Mouse (Mus musculus): ENCODE results near the gene Fbxo33. TPM values are rescaled to one million over a fixed set of nuclear protein-coding genes. Genes with fewer than 3 reads are reported as not detected.

Gene Fbxo33
- polyA plus RNA-seq, 1 experiment, result 20.2 TPM

DNA sequence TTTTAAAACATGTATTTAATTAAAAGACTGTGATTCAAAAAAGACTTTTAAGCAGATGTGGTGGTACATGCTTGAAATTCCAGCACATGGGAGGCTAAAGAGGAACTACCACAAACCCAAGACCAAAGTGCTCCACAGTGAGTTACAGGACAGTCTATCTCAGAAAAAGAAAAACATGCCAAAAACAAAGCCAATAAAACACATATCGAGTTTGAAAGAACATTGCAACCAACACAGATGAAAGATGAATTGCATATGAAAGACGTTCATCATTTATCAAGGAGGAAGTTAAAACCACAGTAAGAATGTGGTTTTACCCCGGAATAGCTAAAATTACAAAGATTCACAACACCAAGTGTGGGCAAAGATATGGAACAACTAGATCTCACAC, 12.5 kb downstream of the Fbxo33 start:
- no peaks in the 10 kb centered on the region for H3K27me3 ChIP-seq (ENCODE audit: control insufficient read depth, insufficient read depth, low read length, poor library complexity, severe bottlenecking)
- H3K4me3 ChIP-seq (ENCODE audit: low read depth, low read length), result no peak overlapping the region
- TF ChIP-seq CTCF (IDR thresholded peaks at IDR 0.05; ENCODE audit: low read depth, low read length) (no peak), POLR2A (IDR thresholded peaks at IDR 0.05; ENCODE audit: insufficient read depth, low read length) (no peak), EP300 (IDR thresholded peaks at IDR 0.05; ENCODE audit: insufficient read depth, low read depth, low read length) (no peak)
- peaks cover 12% of the 10 kb centered on the region; the same call in 1 of the 2 replicates for H3K36me3 ChIP-seq (ENCODE audit: control insufficient read depth, insufficient read depth, low read length, poor library complexity, severe bottlenecking)
- no peaks in the 10 kb centered on the region; the same call in 1 of the 2 replicates for H3K9me3 ChIP-seq (replicated peaks; ENCODE audit: control insufficient read depth, insufficient read depth, low read length, poor library complexity, severe bottlenecking)
- H3K9ac ChIP-seq (ENCODE audit: low read depth, poor library complexity, severe bottlenecking), result no peak overlapping the region
- no peaks in the 10 kb centered on the region for H3K4me1 ChIP-seq (ENCODE audit: control insufficient read depth, insufficient read depth, low read length)
- H3K27ac ChIP-seq (ENCODE audit: insufficient read depth, low read length), result no peak overlapping the region

DNA sequence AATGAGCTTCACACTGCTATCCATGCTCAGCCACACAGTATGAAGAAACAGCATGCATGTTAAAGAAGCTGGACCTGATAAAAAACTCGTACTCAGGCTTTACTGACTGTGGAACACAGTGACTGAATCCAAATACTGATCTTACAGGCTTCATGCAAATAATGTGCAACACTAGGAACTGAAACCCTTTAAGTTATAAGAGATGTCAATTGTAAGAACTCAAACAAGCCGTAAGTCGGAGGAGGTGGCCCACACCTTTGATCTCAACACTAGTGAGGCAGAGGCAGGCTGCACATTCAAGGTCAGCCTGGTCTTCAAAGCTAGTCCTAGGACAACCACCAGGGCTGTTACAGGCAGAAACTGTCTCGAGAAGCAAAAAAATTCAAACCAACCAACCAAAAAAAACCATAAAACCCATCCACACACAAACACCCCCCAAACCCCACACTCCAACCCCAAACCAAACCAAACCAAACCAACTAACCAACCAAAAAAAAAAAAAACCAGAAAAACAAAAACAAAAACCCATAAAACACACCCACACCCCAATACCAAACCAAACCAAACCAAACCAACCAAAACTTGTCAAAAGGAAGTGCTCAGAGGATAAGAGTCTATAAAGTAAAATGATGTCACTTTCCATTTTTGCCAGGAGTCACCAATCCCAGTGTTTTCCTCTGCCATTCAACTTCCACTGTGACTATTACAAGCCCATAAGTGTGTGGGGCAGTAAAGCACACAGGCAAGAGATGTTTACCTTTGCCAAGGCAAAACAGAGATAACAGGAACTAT, 13.1 kb downstream of the Fbxo33 start:
- Histone ChIP-seq H3K4me1 (ENCODE audit: control insufficient read depth, insufficient read depth, low read length) (no peaks in the 10 kb centered on the region), H3K36me3 (ENCODE audit: control insufficient read depth, insufficient read depth, low read length, poor library complexity, severe bottlenecking) (peaks cover 12% of the 10 kb centered on the region; the same call in 1 of the 2 replicates), H3K27ac (ENCODE audit: insufficient read depth, low read length) (no peak overlapping the region), H3K4me3 (ENCODE audit: low read depth, low read length) (no peak overlapping the region), H3K9me3 (replicated peaks; ENCODE audit: control insufficient read depth, insufficient read depth, low read length, poor library complexity, severe bottlenecking) (no peaks in the 10 kb centered on the region), H3K9ac (ENCODE audit: low read depth, poor library complexity, severe bottlenecking) (no peak overlapping the region), H3K27me3 (ENCODE audit: control insufficient read depth, insufficient read depth, low read length, poor library complexity, severe bottlenecking) (no peaks in the 10 kb centered on the region)
- TF ChIP-seq EP300 (IDR thresholded peaks at IDR 0.05; ENCODE audit: insufficient read depth, low read depth, low read length) (no peak), POLR2A (IDR thresholded peaks at IDR 0.05; ENCODE audit: insufficient read depth, low read length) (no peak), CTCF (IDR thresholded peaks at IDR 0.05; ENCODE audit: low read depth, low read length) (no peak)

DNA sequence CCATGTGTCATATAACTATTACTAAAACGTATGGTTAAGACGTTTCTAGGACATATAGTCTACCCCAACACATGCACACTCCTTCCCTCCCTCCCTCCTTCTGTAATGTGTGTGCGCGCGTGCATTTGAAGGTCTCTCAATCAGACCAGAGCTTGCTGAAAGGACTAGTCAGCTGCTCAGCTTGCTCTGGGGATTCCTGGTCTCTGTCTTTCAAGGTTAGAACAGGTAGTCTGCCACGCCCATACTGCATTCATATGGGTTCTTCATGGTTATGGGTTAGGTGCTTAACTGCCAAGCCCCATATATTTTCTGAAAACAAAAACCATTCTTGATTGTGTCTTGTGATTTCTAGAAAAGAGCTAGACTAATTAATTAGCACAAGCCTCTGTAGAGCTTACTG, 14.0 kb downstream of the Fbxo33 start:
- Histone ChIP-seq H3K27me3 (ENCODE audit: control insufficient read depth, insufficient read depth, low read length, poor library complexity, severe bottlenecking) (no peaks in the 10 kb centered on the region), H3K36me3 (ENCODE audit: control insufficient read depth, insufficient read depth, low read length, poor library complexity, severe bottlenecking) (peaks cover 13% of the 10 kb centered on the region; the same call in 1 of the 2 replicates), H3K9me3 (replicated peaks; ENCODE audit: control insufficient read depth, insufficient read depth, low read length, poor library complexity, severe bottlenecking) (no peaks in the 10 kb centered on the region), H3K27ac (ENCODE audit: insufficient read depth, low read length) (no peak overlapping the region), H3K9ac (ENCODE audit: low read depth, poor library complexity, severe bottlenecking) (no peak overlapping the region), H3K4me3 (ENCODE audit: low read depth, low read length) (no peak overlapping the region), H3K4me1 (ENCODE audit: control insufficient read depth, insufficient read depth, low read length) (no peaks in the 10 kb centered on the region)
- no peak for TF ChIP-seq CTCF (IDR thresholded peaks at IDR 0.05; ENCODE audit: low read depth, low read length)
- TF ChIP-seq EP300 (IDR thresholded peaks at IDR 0.05; ENCODE audit: insufficient read depth, low read depth, low read length), result no peak
- no peak for TF ChIP-seq POLR2A (IDR thresholded peaks at IDR 0.05; ENCODE audit: insufficient read depth, low read length)

DNA sequence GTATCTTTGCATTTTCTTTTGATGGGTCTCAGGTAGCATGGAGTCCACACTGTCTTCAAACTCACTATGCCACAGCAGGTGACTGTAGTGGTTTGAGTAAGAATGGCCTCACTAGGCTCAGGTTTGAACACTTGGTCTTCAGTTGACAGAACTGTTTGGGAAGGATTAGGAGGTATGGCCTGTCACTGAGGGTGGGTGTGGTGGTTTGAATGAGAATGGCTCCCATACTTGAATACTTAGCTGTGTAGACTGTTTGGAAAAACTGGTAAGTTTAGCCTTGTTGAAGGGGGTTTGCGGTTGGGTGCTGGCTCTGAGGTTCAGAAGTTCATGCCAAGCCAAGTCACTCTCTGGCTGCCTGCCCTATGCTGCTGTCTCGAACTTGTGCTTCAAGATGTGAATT, 20.2 kb downstream of the Fbxo33 start:
- no peak overlapping the region for H3K27ac ChIP-seq (ENCODE audit: insufficient read depth, low read length)
- H3K4me3 ChIP-seq (ENCODE audit: low read depth, low read length), result no peak overlapping the region
- H3K9ac ChIP-seq (ENCODE audit: low read depth, poor library complexity, severe bottlenecking), result no peak overlapping the region
- H3K36me3 ChIP-seq (ENCODE audit: control insufficient read depth, insufficient read depth, low read length, poor library complexity, severe bottlenecking), result peaks cover 15% of the 10 kb centered on the region
- H3K9me3 ChIP-seq (replicated peaks; ENCODE audit: control insufficient read depth, insufficient read depth, low read length, poor library complexity, severe bottlenecking), result peaks cover 6% of the 10 kb centered on the region
- no peaks in the 10 kb centered on the region for H3K27me3 ChIP-seq (ENCODE audit: control insufficient read depth, insufficient read depth, low read length, poor library complexity, severe bottlenecking)
- TF ChIP-seq EP300 (IDR thresholded peaks at IDR 0.05; ENCODE audit: insufficient read depth, low read depth, low read length), result no peak
- no peak for TF ChIP-seq POLR2A (IDR thresholded peaks at IDR 0.05; ENCODE audit: insufficient read depth, low read length)
- no peaks in the 10 kb centered on the region for H3K4me1 ChIP-seq (ENCODE audit: control insufficient read depth, insufficient read depth, low read length)

DNA sequence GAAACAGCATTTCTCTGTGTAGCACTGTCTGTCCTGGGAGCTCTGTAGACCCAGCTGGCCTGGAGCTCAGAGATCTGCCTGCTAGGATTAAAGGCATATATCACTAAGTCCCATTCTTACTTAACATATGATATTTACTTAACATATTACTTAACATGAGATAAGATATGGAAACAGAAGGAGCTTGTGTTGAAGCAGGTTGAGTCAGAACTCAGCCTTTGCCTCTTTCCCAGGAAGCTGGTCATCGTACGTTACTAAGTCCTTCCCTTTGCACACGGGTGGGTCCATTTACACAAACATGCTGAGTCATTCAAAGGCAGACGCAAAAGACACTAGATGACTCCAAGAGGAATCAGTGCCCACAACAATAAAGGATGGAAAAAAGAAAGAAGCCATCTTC, 20.8 kb downstream of the Fbxo33 start:
- no peaks in the 10 kb centered on the region for H3K4me1 ChIP-seq (ENCODE audit: control insufficient read depth, insufficient read depth, low read length)
- H3K9ac ChIP-seq (ENCODE audit: low read depth, poor library complexity, severe bottlenecking), result no peak overlapping the region
- peaks cover 6% of the 10 kb centered on the region for H3K9me3 ChIP-seq (replicated peaks; ENCODE audit: control insufficient read depth, insufficient read depth, low read length, poor library complexity, severe bottlenecking)
- no peak for TF ChIP-seq POLR2A (IDR thresholded peaks at IDR 0.05; ENCODE audit: insufficient read depth, low read length)
- no peak for TF ChIP-seq EP300 (IDR thresholded peaks at IDR 0.05; ENCODE audit: insufficient read depth, low read depth, low read length)
- TF ChIP-seq CTCF (IDR thresholded peaks at IDR 0.05; ENCODE audit: low read depth, low read length), result no peak
- peaks cover 12% of the 10 kb centered on the region for H3K36me3 ChIP-seq (ENCODE audit: control insufficient read depth, insufficient read depth, low read length, poor library complexity, severe bottlenecking)
- H3K4me3 ChIP-seq (ENCODE audit: low read depth, low read length), result no peak overlapping the region
- H3K27ac ChIP-seq (ENCODE audit: insufficient read depth, low read length), result no peak overlapping the region; the same call in 1 of the 2 replicates
- H3K27me3 ChIP-seq (ENCODE audit: control insufficient read depth, insufficient read depth, low read length, poor library complexity, severe bottlenecking), result no peaks in the 10 kb centered on the region

DNA sequence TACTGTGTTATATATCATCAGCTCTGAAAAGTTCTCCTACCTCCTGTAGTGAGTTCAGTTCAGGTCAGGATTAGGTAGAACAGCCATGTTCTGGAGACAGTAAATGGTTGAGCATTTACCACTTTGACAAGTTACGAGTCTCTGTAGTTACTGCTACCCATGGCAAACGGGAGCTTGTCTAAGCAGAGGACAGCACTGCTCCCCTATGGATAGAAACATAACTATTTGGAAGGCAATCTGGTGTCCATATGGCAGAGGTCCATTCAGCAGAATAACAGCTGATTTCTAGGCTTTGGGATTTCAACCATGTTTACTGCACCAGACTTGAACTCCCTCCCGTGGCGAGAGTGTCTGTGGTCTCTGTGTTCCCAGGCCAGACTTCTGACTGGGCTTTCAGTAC, 23.6 kb downstream of the Fbxo33 start:
- TF ChIP-seq POLR2A (IDR thresholded peaks at IDR 0.05; ENCODE audit: insufficient read depth, low read length) (no peak), CTCF (IDR thresholded peaks at IDR 0.05; ENCODE audit: low read depth, low read length) (no peak), EP300 (IDR thresholded peaks at IDR 0.05; ENCODE audit: insufficient read depth, low read depth, low read length) (no peak)
- Histone ChIP-seq H3K9me3 (replicated peaks; ENCODE audit: control insufficient read depth, insufficient read depth, low read length, poor library complexity, severe bottlenecking) (peaks cover 6% of the 10 kb centered on the region), H3K27ac (ENCODE audit: insufficient read depth, low read length) (no peak overlapping the region), H3K27me3 (ENCODE audit: control insufficient read depth, insufficient read depth, low read length, poor library complexity, severe bottlenecking) (no peaks in the 10 kb centered on the region), H3K36me3 (ENCODE audit: control insufficient read depth, insufficient read depth, low read length, poor library complexity, severe bottlenecking) (peaks cover 5% of the 10 kb centered on the region), H3K4me3 (ENCODE audit: low read depth, low read length) (no peak overlapping the region), H3K9ac (ENCODE audit: low read depth, poor library complexity, severe bottlenecking) (no peak overlapping the region), H3K4me1 (ENCODE audit: control insufficient read depth, insufficient read depth, low read length) (no peaks in the 10 kb centered on the region)

Data from ES-Bruce4 (cell line).